Mouse (Mus musculus) stomach, postnatal 0 days (tissue): Measurements from ENCODE around the gene Zbed4.

ENCODE experiments used
- CTCF ChIP-seq: IDR thresholded peaks from 2 replicates; pipeline ENCODE4 v1.5.1; 2016; ENCODE audit warnings: antibody characterized with exemption, low read depth, mild to moderate bottlenecking, moderate library complexity
- EP300 ChIP-seq: optimal IDR thresholded peaks from 2 replicates; pipeline ENCODE3; 2016; ENCODE audit warnings: antibody characterized with exemption

- TF ChIP-seq CTCF, result no peak
- no peak for TF ChIP-seq EP300
Measured at GRCm38 (mm10) chr15:88738466-88738865, 13.0 kb upstream of the Zbed4 start.
